9 mouse cellular contexts compared by ENCODE assay signal in the genomic region with DNA sequence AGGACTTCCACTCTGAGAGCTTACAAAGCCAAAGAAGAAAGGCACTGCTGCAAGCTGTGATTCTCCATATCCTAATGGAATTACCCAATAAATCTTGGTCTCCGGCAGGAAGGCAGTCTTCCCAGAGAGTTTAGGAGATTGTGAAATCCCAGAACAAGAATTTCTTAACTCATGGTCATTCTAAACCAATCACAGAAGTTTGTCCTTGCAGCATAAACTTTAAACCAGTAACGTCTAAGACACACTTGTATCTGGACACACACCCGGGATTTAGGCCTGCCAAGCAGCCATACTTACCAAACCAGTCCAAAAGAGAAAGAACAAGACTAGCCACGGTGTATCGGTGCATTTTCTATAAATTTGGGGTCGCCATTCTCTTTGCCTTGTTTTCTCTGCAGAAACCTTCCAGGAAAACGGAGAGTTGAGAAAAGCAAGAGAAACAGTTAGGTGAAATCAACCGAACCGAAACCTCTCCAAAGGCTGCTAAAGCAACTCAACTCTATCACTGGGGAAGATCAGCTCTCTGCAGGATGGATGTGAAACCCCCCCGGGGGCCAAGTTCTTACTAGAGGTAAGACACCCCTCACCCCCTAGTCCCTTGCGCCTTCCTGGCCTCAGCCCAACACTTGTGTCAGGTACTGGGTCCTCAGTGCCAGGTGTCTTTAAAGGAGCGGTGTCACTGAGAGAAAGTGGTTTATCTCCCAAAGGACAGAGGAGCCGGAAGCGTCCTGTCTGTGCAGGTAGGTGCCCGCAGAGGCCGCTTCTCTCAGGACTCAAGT. TPM values are rescaled to one million over a fixed set of nuclear protein-coding genes. Genes with fewer than 3 reads are reported as not detected.
DNase-seq lines count a peak whose midpoint lies in the region; ATAC-seq and TF ChIP-seq lines count a peak whose summit lies in the region.
"Had no signal": no experiment of that assay in that cellular context is flagged by ENCODE, and none has a peak within 500 bp of the region (broad histone marks: within the 10 kb centered on the region; RNA-seq: fewer than 3 reads in every experiment).

No protein-coding gene starts in this region.

- 46% methylated on average over 16 of the region's 16 CpGs for WGBS in limb, embryonic 11.5 days
- 54% methylated on average over 16 of the region's 16 CpGs for WGBS in midbrain, postnatal 0 days

- peak overlapping the region; percentile 72 for H3K4me3 ChIP-seq in E14TG2a.4 (replicated peaks; ENCODE audit: low read length)
- H3K4me3 ChIP-seq in limb, embryonic 11.5 days (ENCODE audit: low read depth, low read length), result peak overlapping the region; percentile 10
- H3K4me3 ChIP-seq in midbrain, postnatal 0 days (ENCODE audit: low read depth, low read length), result peak overlapping the region; percentile 31

- H3K27ac ChIP-seq in limb, embryonic 11.5 days (replicated peaks; ENCODE audit: low read depth, low read length), result no peak overlapping the region
- H3K27ac ChIP-seq in midbrain, postnatal 0 days (ENCODE audit: low read depth, low read length), result no peak overlapping the region

- ATAC-seq in granulocyte monocyte progenitor cell, adult 5-6 weeks (replicated peaks; ENCODE audit: poor library complexity, severe bottlenecking), result peak; percentile 66
- no peak for ATAC-seq in limb, embryonic 11.5 days (ENCODE audit: insufficient number of reproducible peaks, low FRiP score, low TSS enrichment, low read depth)
- ATAC-seq in midbrain, postnatal 0 days (ENCODE audit: low FRiP score), result no peak
- no peak for ATAC-seq in frontal cortex, adult (ENCODE audit: low TSS enrichment)

- no peaks in the 10 kb centered on the region for H3K9me3 ChIP-seq in E14TG2a.4 (ENCODE audit: low read length)
- no peaks in the 10 kb centered on the region for H3K9me3 ChIP-seq in limb, embryonic 11.5 days (ENCODE audit: control insufficient read depth, low read length)
- no peaks in the 10 kb centered on the region for H3K9me3 ChIP-seq in midbrain, postnatal 0 days (ENCODE audit: low read length)

- H3K27me3 ChIP-seq in E14TG2a.4 (ENCODE audit: insufficient read depth, low read length), result peaks cover 32% of the 10 kb centered on the region
- H3K27me3 ChIP-seq in limb, embryonic 11.5 days (ENCODE audit: control insufficient read depth, insufficient read depth, low read length), result peaks cover 14% of the 10 kb centered on the region
- H3K27me3 ChIP-seq in midbrain, postnatal 0 days (ENCODE audit: insufficient read depth, low read length), result 0 out of 2 replicates have a peak, but pooled peaks cover 4% of the 10 kb centered on the region

- DNase-seq in adipocyte (ENCODE audit: low spot score), result peak; percentile 94
- DNase-seq in limb, embryonic 11.5 days (ENCODE audit: low spot score), result no peak
- no peak for DNase-seq in midbrain, postnatal 0 days (ENCODE audit: low spot score)
- DNase-seq in frontal cortex, postnatal 36 days (ENCODE audit: low spot score in 2 of 2), result no peak
- no peak for DNase-seq in right cerebral cortex, adult 2 months (ENCODE audit: low spot score in 2 of 2)

- H3K4me1 ChIP-seq in E14TG2a.4 (replicated peaks; ENCODE audit: low read depth, low read length), result peaks cover 43% of the 10 kb centered on the region
- H3K4me1 ChIP-seq in limb, embryonic 11.5 days (ENCODE audit: control insufficient read depth, insufficient read depth, low read length), result peaks cover 8% of the 10 kb centered on the region; the same call in 1 of the 2 replicates
- H3K4me1 ChIP-seq in midbrain, postnatal 0 days (ENCODE audit: insufficient read depth, low read length), result no peaks in the 10 kb centered on the region

- H3K4me2 ChIP-seq in limb, embryonic 11.5 days (ENCODE audit: low read depth, severe bottlenecking), result peak overlapping the region; percentile 33
- peak overlapping the region; percentile 56 for H3K4me2 ChIP-seq in midbrain, postnatal 0 days (ENCODE audit: low read depth, low read length, poor library complexity, severe bottlenecking)

- H3K9ac ChIP-seq in limb, embryonic 11.5 days (ENCODE audit: low read length), result no peak overlapping the region
- no peak overlapping the region for H3K9ac ChIP-seq in midbrain, postnatal 0 days (replicated peaks; ENCODE audit: low read length, poor library complexity, severe bottlenecking)

- no peaks in the 10 kb centered on the region for H3K36me3 ChIP-seq in E14TG2a.4 (ENCODE audit: insufficient read depth, low read length)
- H3K36me3 ChIP-seq in limb, embryonic 11.5 days (ENCODE audit: control insufficient read depth, insufficient read depth, low read length), result no peaks in the 10 kb centered on the region
- H3K36me3 ChIP-seq in midbrain, postnatal 0 days (ENCODE audit: insufficient read depth, low read length), result no peaks in the 10 kb centered on the region

- TF ChIP-seq CTCF in E14TG2a.4 (conservative IDR thresholded peaks at IDR 0.05; ENCODE audit: low read length), result no peak
- no peak for TF ChIP-seq CTCF in midbrain, postnatal 0 days (IDR thresholded peaks at IDR 0.05)

RNA-seq across cellular contexts. Expression of gene Slc44a3, which starts 0.6 kb away (rescaled TPM):
- not detected in 2 replicates for total RNA-seq in granulocyte monocyte progenitor cell, adult 5-6 weeks (2014; fragmentation: Nextera tagmentation)
- not detected in 2 replicates for total RNA-seq in granulocyte monocyte progenitor cell, adult 5-6 weeks (2017)
- polyA plus RNA-seq in limb, embryonic 11.5 days (2014; fragmentation: Nextera tagmentation; extraction: Ambion mirVana), result 0.75 and 1.3 TPM in 2 replicates
- 0.22 and 0.61 TPM in 2 replicates for total RNA-seq in midbrain, postnatal 0 days (2014; rRNA removed)
- polyA plus RNA-seq in midbrain, postnatal 0 days (2015; fragmentation: Nextera tagmentation; extraction: Ambion mirVana), result 0.47 and 0.48 TPM in 2 replicates
- total RNA-seq: neutrophil, adult 5-6 weeks had no signal

Comparison
In these comparisons a context has a peak if more than half of its experiments do, and no peak if none do; other contexts are left out.
1. H3K4me3 ChIP-seq: peak in every context shown above with its lines; median percentile 72 in E14TG2a.4; 31 in midbrain, postnatal 0 days; 10 in limb, embryonic 11.5 days.